Mouse (Mus musculus) heart, embryonic 13.5 days (tissue): ENCODE measurements at regions not wholly inside any gene's neighbourhood (a gene's known extent, or its start where the extent isn't known, plus 50 kb on each side); places are given as distances from the start of the nearest gene placed in this dataset.

ENCODE experiments used
- ATAC-seq: fragments of 200-750 bp; cut with Nextera tagmentation; 2 replicates; pipeline ENCODE4 v1.8.0; 2017; ENCODE audit warnings: moderate TSS enrichment; ENCODE audit not compliant: insufficient number of reproducible peaks, low FRiP score, low TSS enrichment; ENCODE audit errors: extremely low read depth
- H3K27ac ChIP-seq: fragments of 300-500 bp; sonication (generic); replicated peaks from 2 replicates; pipeline ENCODE4 v1.5.1; 2015; ENCODE audit warnings: moderate library complexity, mild to moderate bottlenecking, inconsistent platforms
- H3K27me3 ChIP-seq: fragments of 300-500 bp; sonication (generic); replicated peaks from 2 replicates; pipeline ENCODE4 v1.6.1; 2015; ENCODE audit warnings: mild to moderate bottlenecking, inconsistent platforms
- H3K36me3 ChIP-seq: fragments of 300-500 bp; sonication (generic); 2 replicates; pipeline ENCODE4 v1.6.1; 2015; ENCODE audit warnings: mild to moderate bottlenecking, inconsistent platforms
- H3K4me1 ChIP-seq: fragments of 300-500 bp; sonication (generic); 2 replicates; pipeline ENCODE4 v1.6.1; 2015; ENCODE audit warnings: inconsistent platforms
- H3K4me2 ChIP-seq: fragments of 300-500 bp; sonication (generic); 2 replicates; pipeline ENCODE4 v1.6.1; 2015; ENCODE audit warnings: inconsistent platforms, mild to moderate bottlenecking, moderate library complexity
- H3K4me3 ChIP-seq: fragments of 300-500 bp; sonication (generic); 2 replicates; pipeline ENCODE4 v1.5.1; 2015; ENCODE audit warnings: moderate library complexity, mild to moderate bottlenecking, inconsistent platforms
- H3K9ac ChIP-seq: fragments of 300-500 bp; sonication (generic); 2 replicates; pipeline ENCODE4 v1.6.1; 2015; ENCODE audit warnings: inconsistent platforms, mild to moderate bottlenecking, moderate library complexity
- H3K9me3 ChIP-seq: fragments of 300-500 bp; sonication (generic); 2 replicates; pipeline ENCODE4 v1.6.1; 2016; ENCODE audit warnings: inconsistent platforms
- WGBS: fragments of 180-500 bp; shearing (Covaris S2); methylation state at CpG from one replicate; pipeline ENCODE4 v1.1.7; 2015; ENCODE audit warnings: mixed read lengths; 5-methylcytosine and 5-hydroxymethylcytosine counted together

DNA sequence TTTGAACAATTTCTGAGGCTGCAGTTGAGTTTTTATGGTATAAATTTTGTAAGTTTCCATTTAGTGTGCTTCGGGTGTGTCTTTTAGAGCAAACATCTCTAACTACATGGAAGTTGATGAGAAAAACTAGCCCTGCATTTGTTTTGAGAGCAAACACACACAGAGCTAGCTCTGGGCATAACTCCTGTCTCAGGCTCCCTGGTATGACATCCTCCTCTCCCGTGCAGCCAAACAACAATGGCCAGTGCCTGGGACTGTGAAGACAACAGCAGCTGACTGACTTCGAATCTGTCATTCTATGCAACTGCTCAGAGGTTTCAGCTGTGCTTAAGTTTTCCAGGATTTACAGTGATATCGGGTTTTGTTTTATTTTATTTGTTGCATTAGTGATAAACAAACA, 105.3 kb upstream of the Peli1 start:
- Histone ChIP-seq H3K4me3 (no peak overlapping the region), H3K27me3 (no peaks in the 10 kb centered on the region), H3K9me3 (no peaks in the 10 kb centered on the region), H3K36me3 (no peaks in the 10 kb centered on the region), H3K4me2 (no peak overlapping the region), H3K27ac (no peak overlapping the region), H3K9ac (no peak overlapping the region), H3K4me1 (peaks cover 33% of the 10 kb centered on the region)
- 45% methylated on average over 4 of the region's 4 CpGs for WGBS
- ATAC-seq: no peak

- 69% methylated on average over 5 of the region's 5 CpGs for WGBS
- H3K9me3 ChIP-seq: no peaks in the 10 kb centered on the region
- peaks cover 30% of the 10 kb centered on the region for H3K4me1 ChIP-seq
- H3K27ac ChIP-seq: no peak overlapping the region
- no peaks in the 10 kb centered on the region for H3K36me3 ChIP-seq
- ATAC-seq: no peak
- H3K9ac ChIP-seq: no peak overlapping the region
- no peak overlapping the region for H3K4me3 ChIP-seq
- no peak overlapping the region for H3K4me2 ChIP-seq
- no peaks in the 10 kb centered on the region for H3K27me3 ChIP-seq
Observed at GRCm38 (mm10) chr11:20987171-20987815, 103.8 kb upstream of the Peli1 start.

- H3K9me3 ChIP-seq: no peaks in the 10 kb centered on the region
- H3K36me3 ChIP-seq: no peaks in the 10 kb centered on the region
- WGBS: 82% methylated on average over 11 of the region's 11 CpGs
- H3K27me3 ChIP-seq: no peaks in the 10 kb centered on the region
- H3K4me2 ChIP-seq: no peak overlapping the region
- no peak for ATAC-seq
- H3K4me1 ChIP-seq: peaks cover 24% of the 10 kb centered on the region
- H3K4me3 ChIP-seq: no peak overlapping the region
- no peak overlapping the region for H3K27ac ChIP-seq
- H3K9ac ChIP-seq: no peak overlapping the region
Observed at GRCm38 (mm10) chr11:20987841-20988251, 103.2 kb upstream of the Peli1 start.

- no peak overlapping the region for H3K4me2 ChIP-seq
- no peak overlapping the region for H3K4me3 ChIP-seq
- H3K9ac ChIP-seq: no peak overlapping the region
- H3K27ac ChIP-seq: no peak overlapping the region
- no peaks in the 10 kb centered on the region for H3K9me3 ChIP-seq
- H3K27me3 ChIP-seq: no peaks in the 10 kb centered on the region
- H3K4me1 ChIP-seq: peaks cover 18% of the 10 kb centered on the region
- ATAC-seq: no peak
- H3K36me3 ChIP-seq: no peaks in the 10 kb centered on the region
- 61% methylated on average over 3 of the region's 3 CpGs for WGBS
Observed at GRCm38 (mm10) chr11:20988871-20989270, 102.2 kb upstream of the Peli1 start.

GRCm38 (mm10) chr11:20993580-20993979, 97.5 kb upstream of the Peli1 start:
- Histone ChIP-seq H3K4me2 (no peak overlapping the region), H3K9ac (no peak overlapping the region), H3K4me3 (no peak overlapping the region), H3K27me3 (no peaks in the 10 kb centered on the region), H3K4me1 (no peaks in the 10 kb centered on the region), H3K27ac (no peak overlapping the region), H3K36me3 (no peaks in the 10 kb centered on the region), H3K9me3 (0 out of 2 replicates have a peak, but pooled peaks cover 4% of the 10 kb centered on the region)
- no peak for ATAC-seq
- 83% methylated on average over 4 of the region's 4 CpGs for WGBS

DNA sequence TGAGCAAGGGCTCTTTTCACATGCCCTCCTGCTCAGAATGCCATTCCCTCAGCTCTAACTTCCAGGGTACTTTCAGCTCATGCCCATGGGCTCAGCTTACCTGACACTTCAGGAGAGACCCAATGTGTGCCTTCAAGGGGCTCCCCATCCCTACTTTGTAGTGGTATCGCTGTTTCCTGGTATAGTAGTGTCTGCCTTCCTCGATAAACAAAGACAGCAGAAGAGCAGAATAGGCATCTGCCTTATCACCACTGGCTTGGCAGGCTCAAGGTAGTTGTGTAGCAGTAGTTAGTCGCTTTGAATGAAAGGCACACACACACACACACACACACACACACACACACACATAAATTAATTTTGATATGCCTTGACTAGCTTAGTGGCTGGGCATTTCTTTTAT, 89.7 kb upstream of the Peli1 start:
- no peaks in the 10 kb centered on the region for H3K36me3 ChIP-seq
- WGBS: 51% methylated on average over 3 of the region's 3 CpGs
- H3K9ac ChIP-seq: no peak overlapping the region
- no peak overlapping the region for H3K4me3 ChIP-seq
- no peak for ATAC-seq
- H3K9me3 ChIP-seq: 0 out of 2 replicates have a peak, but pooled peaks cover 4% of the 10 kb centered on the region
- no peak overlapping the region for H3K4me2 ChIP-seq
- no peaks in the 10 kb centered on the region for H3K4me1 ChIP-seq
- no peak overlapping the region for H3K27ac ChIP-seq
- no peaks in the 10 kb centered on the region for H3K27me3 ChIP-seq

DNA sequence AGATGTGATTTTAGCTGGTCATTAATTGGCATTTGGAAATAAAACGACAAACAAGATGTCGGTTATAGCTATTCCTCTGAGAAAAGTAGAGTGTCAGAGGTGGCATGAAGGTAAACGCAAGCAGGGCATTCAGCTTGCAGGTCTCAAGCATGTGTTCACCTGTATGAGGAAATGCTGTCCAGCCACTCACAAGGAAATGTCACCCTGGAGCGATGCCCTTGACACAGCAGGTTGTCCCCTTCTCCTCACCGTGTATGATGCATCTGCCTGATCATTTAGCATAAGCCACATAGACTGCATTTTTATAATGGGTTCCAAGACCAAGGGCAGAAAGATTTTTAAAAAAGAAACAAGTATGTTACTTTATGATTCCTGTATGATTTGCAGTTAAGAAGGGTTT, 83.9 kb upstream of the Peli1 start:
- no peak for ATAC-seq
- 90% methylated on average over 5 of the region's 5 CpGs for WGBS
- H3K36me3 ChIP-seq: no peaks in the 10 kb centered on the region

DNA sequence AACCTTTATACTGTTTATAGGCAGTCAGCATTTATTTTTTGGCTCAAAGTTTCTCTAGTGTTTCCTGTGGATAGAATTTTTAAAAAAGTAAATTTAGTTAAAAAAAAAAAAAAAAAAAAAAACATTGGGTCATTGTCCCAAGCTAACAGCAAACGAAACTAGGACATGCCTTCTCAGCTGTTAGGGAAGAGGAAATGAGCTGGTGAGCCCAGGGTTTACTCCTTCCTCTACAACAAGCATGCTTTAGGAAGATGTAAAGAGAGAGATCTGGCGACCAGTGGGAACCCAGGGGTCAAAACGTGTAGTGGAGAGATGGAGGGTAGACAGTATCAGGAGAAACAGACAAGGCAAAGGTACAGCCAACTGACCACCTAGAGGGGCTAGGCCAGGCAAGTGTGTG, 81.6 kb upstream of the Peli1 start:
- H3K4me3 ChIP-seq: no peak overlapping the region
- no peak for ATAC-seq
- H3K4me1 ChIP-seq: peaks cover 5% of the 10 kb centered on the region
- H3K9ac ChIP-seq: no peak overlapping the region
- H3K4me2 ChIP-seq: no peak overlapping the region
- H3K27me3 ChIP-seq: no peaks in the 10 kb centered on the region
- H3K27ac ChIP-seq: no peak overlapping the region
- no peaks in the 10 kb centered on the region for H3K9me3 ChIP-seq
- H3K36me3 ChIP-seq: no peaks in the 10 kb centered on the region
- 60% methylated on average over 3 of the region's 3 CpGs for WGBS

More for the DNA sequence above, 83.9 kb upstream of the Peli1 start:
- no peaks in the 10 kb centered on the region for H3K4me1 ChIP-seq
- H3K9ac ChIP-seq: no peak overlapping the region
- H3K4me2 ChIP-seq: no peak overlapping the region
- no peaks in the 10 kb centered on the region for H3K27me3 ChIP-seq
- no peak overlapping the region for H3K27ac ChIP-seq
- no peak overlapping the region for H3K4me3 ChIP-seq
- no peaks in the 10 kb centered on the region for H3K9me3 ChIP-seq

DNA sequence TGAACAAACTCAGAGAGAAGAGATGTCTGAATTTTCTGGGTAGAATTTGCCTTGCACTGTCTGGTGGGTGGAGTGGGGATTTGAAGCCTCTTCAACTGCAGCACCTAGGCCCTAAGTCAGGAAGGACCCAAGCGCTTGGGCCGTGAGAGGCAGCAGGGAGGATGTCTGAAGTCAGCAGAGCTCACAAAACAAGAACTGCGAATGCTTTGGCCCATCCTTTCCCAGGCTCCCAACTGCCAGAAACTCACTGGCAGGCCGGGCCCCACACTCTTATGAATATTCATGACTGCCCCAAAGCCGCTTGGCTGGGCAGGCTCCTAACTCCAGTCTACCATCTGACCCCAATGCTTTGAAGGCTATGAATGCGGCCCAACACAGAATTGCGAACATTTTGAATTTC, 80.2 kb upstream of the Peli1 start:
- Histone ChIP-seq H3K27me3 (no peaks in the 10 kb centered on the region), H3K9ac (no peak overlapping the region), H3K9me3 (no peaks in the 10 kb centered on the region), H3K36me3 (no peaks in the 10 kb centered on the region), H3K4me2 (no peak overlapping the region), H3K4me1 (peaks cover 18% of the 10 kb centered on the region), H3K4me3 (no peak overlapping the region), H3K27ac (no peak overlapping the region)
- ATAC-seq: no peak
- 60% methylated on average over 7 of the region's 7 CpGs for WGBS

DNA sequence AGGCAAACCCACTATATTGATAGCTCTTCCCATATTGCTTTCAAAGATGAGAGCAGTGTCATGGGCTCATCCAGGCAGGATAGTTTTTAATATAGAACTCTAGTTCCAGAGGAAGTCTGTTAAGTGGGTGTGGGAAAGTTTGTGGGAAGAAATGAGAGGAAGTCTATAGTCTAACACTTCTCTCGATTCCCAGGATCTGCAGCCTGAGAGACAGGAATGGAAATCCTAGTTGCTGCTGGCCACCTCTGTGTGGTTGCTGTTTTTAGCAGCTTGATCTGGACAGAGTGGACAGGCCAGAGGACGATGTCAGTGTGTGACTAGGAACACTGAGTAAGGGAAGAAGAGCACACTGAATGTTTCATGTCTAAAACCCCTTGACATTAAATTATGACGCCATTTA, 76.8 kb upstream of the Peli1 start:
- H3K9me3 ChIP-seq: no peaks in the 10 kb centered on the region
- no peak overlapping the region for H3K4me3 ChIP-seq
- H3K9ac ChIP-seq: no peak overlapping the region
- H3K36me3 ChIP-seq: no peaks in the 10 kb centered on the region
- 33% methylated on average over 3 of the region's 3 CpGs for WGBS
- H3K27me3 ChIP-seq: no peaks in the 10 kb centered on the region
- ATAC-seq: no peak
- H3K27ac ChIP-seq: no peak overlapping the region
- no peak overlapping the region for H3K4me2 ChIP-seq
- H3K4me1 ChIP-seq: peaks cover 38% of the 10 kb centered on the region

DNA sequence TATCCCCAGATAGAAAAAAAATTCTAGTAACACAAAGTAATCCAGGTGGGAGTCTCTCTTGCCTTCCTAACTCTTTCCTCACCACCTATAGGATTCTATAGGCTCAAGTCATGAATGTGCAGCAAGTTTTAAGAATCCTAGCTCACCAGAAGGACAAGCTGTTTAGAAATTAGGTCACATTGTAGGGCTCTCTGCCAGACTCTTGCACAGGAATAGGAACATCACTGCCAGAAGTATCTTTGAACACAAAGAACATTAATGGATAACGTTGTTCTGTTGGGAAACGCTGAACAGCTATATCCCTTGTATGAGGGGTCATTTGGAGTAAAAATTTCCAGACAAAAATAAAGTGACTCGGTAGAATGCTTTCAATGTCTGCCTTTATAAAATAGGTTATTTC, 75.6 kb upstream of the Peli1 start:
- ATAC-seq: no peak
- Histone ChIP-seq H3K4me1 (peaks cover 38% of the 10 kb centered on the region), H3K27me3 (no peaks in the 10 kb centered on the region), H3K36me3 (no peaks in the 10 kb centered on the region), H3K4me3 (no peak overlapping the region), H3K27ac (0 out of 2 replicates have a peak overlapping the region, but pooled peaks have one; percentile 21), H3K9ac (no peak overlapping the region), H3K4me2 (no peak overlapping the region), H3K9me3 (no peaks in the 10 kb centered on the region)
- 47% methylated on average over 3 of the region's 3 CpGs for WGBS

- no peak for ATAC-seq
- H3K27ac ChIP-seq: no peak overlapping the region
- no peaks in the 10 kb centered on the region for H3K36me3 ChIP-seq
- H3K9ac ChIP-seq: 0 out of 2 replicates have a peak overlapping the region, but pooled peaks have one; percentile 28
- WGBS: 16% methylated on average over 4 of the region's 4 CpGs
- H3K4me2 ChIP-seq: no peak overlapping the region
- no peaks in the 10 kb centered on the region for H3K9me3 ChIP-seq
- peaks cover 38% of the 10 kb centered on the region for H3K4me1 ChIP-seq
- H3K4me3 ChIP-seq: no peak overlapping the region
- H3K27me3 ChIP-seq: no peaks in the 10 kb centered on the region
Observed at GRCm38 (mm10) chr11:21016133-21016746, 74.9 kb upstream of the Peli1 start.
